Mouse (Mus musculus) liver, adult 2 months (tissue): ENCODE measurements around the gene Dnaaf5.

Experiments
- CTCF ChIP-seq: fragments of 200-500 bp; IDR thresholded peaks from 2 replicates; pipeline ENCODE4 v1.5.1; 2011; ENCODE audit warnings: low read depth, low read length, control low read depth
- POLR2A ChIP-seq: fragments of 200-500 bp; IDR thresholded peaks from 2 replicates; pipeline ENCODE4 v1.6.1; 2011; ENCODE audit warnings: low read length, control low read depth; ENCODE audit not compliant: insufficient read depth; ENCODE audit errors: extremely low read depth

- no peak for TF ChIP-seq CTCF
- TF ChIP-seq POLR2A: no peak
These were observed 4.3 kb upstream of the Dnaaf5 start for GRCm38 (mm10) chr5:139145726-139146125.
